Mouse (Mus musculus) common myeloid progenitor, adult 5-6 weeks (primary cell): ENCODE results near the gene Srgap3. TPM values are rescaled to one million over a fixed set of nuclear protein-coding genes. Genes with fewer than 3 reads are reported as not detected.
A peak's percentile ranks its signal among the peaks of the same experiment; 100 is the strongest.

Experiments used
- ATAC-seq: replicated peaks from 2 replicates; pipeline ENCODE4 v1.8.0; 2016; ENCODE audit warnings: low read depth, mild to moderate bottlenecking, moderate TSS enrichment, inconsistent platforms; ENCODE audit not compliant: poor library complexity, severe bottlenecking
- total RNA-seq: library from RNA; stranded (forward); fragments of 200-1000, 187-1606 nt; gene quantifications from 2 replicates; pipeline ENCODE4 v1.2.3, GENCODE M21; 2017

Srgap3 gene
- total RNA-seq, 1 experiment from 2014 or later: 8.0 TPM

GRCm38 (mm10) chr6:112776718-112777117, 170.3 kb downstream of the Srgap3 start:
- no peak for ATAC-seq

GRCm38 (mm10) chr6:112773754-112774153, 173.3 kb downstream of the Srgap3 start:
- ATAC-seq: peak; percentile 80

GRCm38 (mm10) chr6:112770996-112771395, 176.1 kb downstream of the Srgap3 start:
- no peak for ATAC-seq

GRCm38 (mm10) chr6:112758541-112758940, 188.5 kb downstream of the Srgap3 start:
- no peak for ATAC-seq

- ATAC-seq: no peak
These were observed 190.2 kb downstream of the Srgap3 start for GRCm38 (mm10) chr6:112756866-112757265.

- ATAC-seq: no peak
These were observed 192.1 kb downstream of the Srgap3 start for GRCm38 (mm10) chr6:112754994-112755393.

- ATAC-seq: peak; percentile 53; the same call in 1 of the 2 replicates
These were observed 194.5 kb downstream of the Srgap3 start for GRCm38 (mm10) chr6:112752517-112752916.

GRCm38 (mm10) chr6:112752007-112752406, 195.1 kb downstream of the Srgap3 start:
- peak; percentile 91 for ATAC-seq

- ATAC-seq: no peak
These were observed 204.8 kb downstream of the Srgap3 start for GRCm38 (mm10) chr6:112742297-112742696.

GRCm38 (mm10) chr6:112741766-112742165, 205.3 kb downstream of the Srgap3 start:
- no peak for ATAC-seq

GRCm38 (mm10) chr6:112739635-112740034, 207.4 kb downstream of the Srgap3 start:
- ATAC-seq: no peak

GRCm38 (mm10) chr6:112738924-112739323, 208.1 kb downstream of the Srgap3 start:
- peak; percentile 84 for ATAC-seq

GRCm38 (mm10) chr6:112736471-112736870, 210.6 kb downstream of the Srgap3 start:
- no peak for ATAC-seq

GRCm38 (mm10) chr6:112735054-112735453, 212.0 kb downstream of the Srgap3 start:
- ATAC-seq: no peak

- no peak for ATAC-seq
These were observed 213.1 kb downstream of the Srgap3 start for GRCm38 (mm10) chr6:112733942-112734341.

GRCm38 (mm10) chr6:112732434-112732833, 214.6 kb downstream of the Srgap3 start:
- ATAC-seq: no peak

GRCm38 (mm10) chr6:112731386-112731785, 215.7 kb downstream of the Srgap3 start:
- no peak for ATAC-seq

- peak; percentile 95 for ATAC-seq
These were observed 218.2 kb downstream of the Srgap3 start for GRCm38 (mm10) chr6:112728760-112729422.

- no peak for ATAC-seq
These were observed 221.6 kb downstream of the Srgap3 start for GRCm38 (mm10) chr6:112725468-112725867.

- ATAC-seq: no peak
These were observed 226.5 kb downstream of the Srgap3 start for GRCm38 (mm10) chr6:112720409-112721080.

- ATAC-seq: no peak
These were observed 227.1 kb downstream of the Srgap3 start for GRCm38 (mm10) chr6:112719983-112720382.

- peak; percentile 59 for ATAC-seq
These were observed 229.9 kb downstream of the Srgap3 start for GRCm38 (mm10) chr6:112717168-112717567.
